9 mouse cellular contexts compared by ENCODE assay signal in genomic region chr2:20339919-20340318, GRCm38 (mm10).
DNase-seq lines count a peak whose midpoint lies in the region; ATAC-seq lines count a peak whose summit lies in the region.
"Had no signal": no experiment of that assay in that cellular context is flagged by ENCODE, and none has a peak within 500 bp of the region (broad histone marks: within the 10 kb centered on the region; RNA-seq: fewer than 3 reads in every experiment).

No protein-coding gene starts in this region.

- H3K9ac ChIP-seq in embryonic facial prominence, embryonic 13.5 days: peak overlapping the region; percentile 11; the same call in 1 of the 2 replicates
- no peak overlapping the region for H3K9ac ChIP-seq in midbrain, embryonic 11.5 days (ENCODE audit: low read length)

- H3K27me3 ChIP-seq in embryonic facial prominence, embryonic 13.5 days: no peaks in the 10 kb centered on the region
- no peaks in the 10 kb centered on the region for H3K27me3 ChIP-seq in midbrain, embryonic 11.5 days (ENCODE audit: control insufficient read depth, insufficient read depth, low read length)

- peak overlapping the region; percentile 16; the same call in 1 of the 2 replicates for H3K4me3 ChIP-seq in embryonic facial prominence, embryonic 13.5 days
- no peak overlapping the region for H3K4me3 ChIP-seq in midbrain, embryonic 11.5 days (ENCODE audit: low read depth, low read length)
- H3K4me3 ChIP-seq: myocyte had no signal

- no peak for DNase-seq in frontal cortex, postnatal 25 days (ENCODE audit: low spot score in 2 of 2)
- DNase-seq in kidney, adult 9 months: peak; percentile 33
- no peak for DNase-seq in midbrain, embryonic 11.5 days (ENCODE audit: low spot score, missing footprints)
- no peak for DNase-seq in layer of hippocampus, postnatal 14 days (ENCODE audit: low spot score in 2 of 2)
- DNase-seq in gastrocnemius, postnatal 14 days: no peak
- DNase-seq in cerebellum, adult 8-10 months: no peak

- intact Hi-C loops in gastrocnemius, postnatal 14 days (cut with DNase I; ENCODE audit: low total_unique reads): no loop called here

- no peaks in the 10 kb centered on the region for H3K36me3 ChIP-seq in embryonic facial prominence, embryonic 13.5 days
- H3K36me3 ChIP-seq in midbrain, embryonic 11.5 days (ENCODE audit: control insufficient read depth, insufficient read depth, low read length): no peaks in the 10 kb centered on the region

- no peaks in the 10 kb centered on the region for H3K9me3 ChIP-seq in embryonic facial prominence, embryonic 13.5 days
- no peaks in the 10 kb centered on the region for H3K9me3 ChIP-seq in midbrain, embryonic 11.5 days (ENCODE audit: control insufficient read depth, low read length)

- no peaks in the 10 kb centered on the region for H3K4me1 ChIP-seq in embryonic facial prominence, embryonic 13.5 days
- H3K4me1 ChIP-seq in midbrain, embryonic 11.5 days (ENCODE audit: control insufficient read depth, insufficient read depth, low read length): peaks cover 3% of the 10 kb centered on the region; the same call in 1 of the 2 replicates

- 25% methylated on average over 12 of the region's 12 CpGs for WGBS in embryonic facial prominence, embryonic 13.5 days
- WGBS in midbrain, embryonic 11.5 days: 32% methylated on average over 12 of the region's 12 CpGs

- ATAC-seq in frontal cortex, adult (ENCODE audit: low TSS enrichment): peak; percentile 69
- no peak for ATAC-seq in embryonic facial prominence, embryonic 13.5 days (ENCODE audit: insufficient number of reproducible peaks, insufficient read depth, low FRiP score, low TSS enrichment, low read depth)
- ATAC-seq in midbrain, embryonic 11.5 days (ENCODE audit: low FRiP score): no peak

- H3K4me2 ChIP-seq in embryonic facial prominence, embryonic 13.5 days: peak overlapping the region; percentile 51
- H3K4me2 ChIP-seq in midbrain, embryonic 11.5 days: peak overlapping the region; percentile 25; the same call in 1 of the 2 replicates

- no peak overlapping the region for H3K27ac ChIP-seq in embryonic facial prominence, embryonic 13.5 days
- no peak overlapping the region for H3K27ac ChIP-seq in midbrain, embryonic 11.5 days (ENCODE audit: low read depth, low read length)
